Mouse (Mus musculus) activated CD4-positive, CD25-positive, alpha-beta regulatory T cell, adult 4 months (primary cell): ENCODE measurements around the gene Ndufs3. TPM values are rescaled to one million over a fixed set of nuclear protein-coding genes. Genes with fewer than 3 reads are reported as not detected.
A peak's percentile ranks its signal among the peaks of the same experiment; 100 is the strongest.
"Not testable (repeated sequence)": the region's sequence is repeated elsewhere in the genome, so short reads cannot be mapped to it uniquely, and the experiment has no call there.

Experiments used
- ATAC-seq: one replicate; pipeline ENCODE4 v1.8.0; 2017
- polyA plus RNA-seq, 2 experiments: library from polyadenylated mRNA; unstranded; fragments of 100-300 nt; shearing (Covaris generic); gene quantifications; one replicate each; pipeline ENCODE4 v1.2.1; 2017

Gene Ndufs3
- polyA plus RNA-seq, 2 experiments from 2014 or later, result 119 to 121 TPM

GRCm38 (mm10) chr2:90904856-90905224 lies 213 bp upstream of the Ndufs3 start:
- no peak for ATAC-seq

- ATAC-seq, result no peak
Observed at GRCm38 (mm10) chr2:90903398-90903797, 1.2 kb downstream of the Ndufs3 start.

GRCm38 (mm10) chr2:90894299-90894677 lies 10.3 kb downstream of the Ndufs3 start:
- ATAC-seq, result not testable (repeated sequence)

GRCm38 (mm10) chr2:90893673-90894298 lies 10.8 kb downstream of the Ndufs3 start:
- no peak for ATAC-seq

GRCm38 (mm10) chr2:90889550-90890548 lies 14.8 kb downstream of the Ndufs3 start:
- peak; percentile 80 for ATAC-seq

- ATAC-seq, result no peak
Observed at GRCm38 (mm10) chr2:90887627-90888026, 17.0 kb downstream of the Ndufs3 start.

GRCm38 (mm10) chr2:90886436-90886835 lies 18.2 kb downstream of the Ndufs3 start:
- no peak for ATAC-seq

- no peak for ATAC-seq
Observed at GRCm38 (mm10) chr2:90885218-90886041, 19.2 kb downstream of the Ndufs3 start, which contains the start of gene C1qtnf4. Gene C1qtnf4, plus strand, starts transcription at chr2:90885860.

- no peak for ATAC-seq
Observed at GRCm38 (mm10) chr2:90881824-90882223, 22.8 kb downstream of the Ndufs3 start.

GRCm38 (mm10) chr2:90880144-90880785 lies 24.4 kb downstream of the Ndufs3 start:
- ATAC-seq, result no peak

- no peak for ATAC-seq
Observed at GRCm38 (mm10) chr2:90879419-90879818, 25.2 kb downstream of the Ndufs3 start.

- no peak for ATAC-seq
Observed at GRCm38 (mm10) chr2:90877584-90878259, 26.9 kb downstream of the Ndufs3 start.

- ATAC-seq, result no peak
Observed at GRCm38 (mm10) chr2:90875239-90875638, 29.4 kb downstream of the Ndufs3 start.

- no peak for ATAC-seq
Observed at GRCm38 (mm10) chr2:90874025-90874424, 30.6 kb downstream of the Ndufs3 start.

GRCm38 (mm10) chr2:90871180-90871961 lies 33.3 kb downstream of the Ndufs3 start:
- no peak for ATAC-seq

GRCm38 (mm10) chr2:90870136-90870601 lies 34.5 kb downstream of the Ndufs3 start:
- ATAC-seq, result no peak

- peak; percentile 63 for ATAC-seq
Observed at GRCm38 (mm10) chr2:90866524-90866923, 38.1 kb downstream of the Ndufs3 start.

- no peak for ATAC-seq
Observed at GRCm38 (mm10) chr2:90864184-90864583, 40.4 kb downstream of the Ndufs3 start.

GRCm38 (mm10) chr2:90861486-90861885 lies 43.1 kb downstream of the Ndufs3 start:
- ATAC-seq, result no peak

- ATAC-seq, result no peak
Observed at GRCm38 (mm10) chr2:90850401-90850800, 54.2 kb downstream of the Ndufs3 start.

- no peak for ATAC-seq
Observed at GRCm38 (mm10) chr2:90848331-90848730, 56.3 kb downstream of the Ndufs3 start.
